Mouse (Mus musculus) forebrain, postnatal 0 days (tissue): ENCODE results near the gene Bend5. TPM values are rescaled to one million over a fixed set of nuclear protein-coding genes. Genes with fewer than 3 reads are reported as not detected.
A peak's percentile ranks its signal among the peaks of the same experiment; 100 is the strongest.

ENCODE experiments used
- ATAC-seq: fragments of 200-750 bp; cut with Nextera tagmentation; 2 replicates; pipeline ENCODE4 v1.8.0; 2017; ENCODE audit warnings: mild to moderate bottlenecking, moderate library complexity
- DNase-seq: peaks from one replicate; pipeline ENCODE4 v3.0.0-alpha.2; 2015
- H3K27ac ChIP-seq: fragments of 300-500 bp; sonication (generic); 2 replicates; pipeline ENCODE4 v1.5.1; 2014; ENCODE audit warnings: low read depth, mild to moderate bottlenecking, antibody characterized with exemption, low read length, moderate library complexity, mixed read lengths
- H3K27me3 ChIP-seq: fragments of 300-500 bp; sonication (generic); 2 replicates; pipeline ENCODE4 v1.6.1; 2014; ENCODE audit warnings: mild to moderate bottlenecking, low read length, mixed read lengths; ENCODE audit not compliant: insufficient read depth
- H3K36me3 ChIP-seq: fragments of 300-500 bp; sonication (generic); 2 replicates; pipeline ENCODE4 v1.6.1; 2014; ENCODE audit warnings: mild to moderate bottlenecking, moderate library complexity; ENCODE audit not compliant: insufficient read depth
- H3K4me1 ChIP-seq: fragments of 300-500 bp; sonication (generic); 2 replicates; pipeline ENCODE4 v1.6.1; 2014; ENCODE audit warnings: antibody characterized with exemption; ENCODE audit not compliant: insufficient read depth
- H3K4me2 ChIP-seq: fragments of 300-500 bp; sonication (generic); 2 replicates; pipeline ENCODE4 v1.6.1; 2014; ENCODE audit warnings: low read depth, mild to moderate bottlenecking, moderate library complexity
- H3K4me3 ChIP-seq: fragments of 300-500 bp; sonication (generic); 2 replicates; pipeline ENCODE4 v1.5.1; 2014; ENCODE audit warnings: low read depth, low read length, mixed read lengths
- H3K9ac ChIP-seq: fragments of 300-500 bp; sonication (generic); 2 replicates; pipeline ENCODE4 v1.6.1; 2014; ENCODE audit warnings: mild to moderate bottlenecking
- H3K9me3 ChIP-seq: fragments of 300-500 bp; sonication (generic); 2 replicates; pipeline ENCODE4 v1.6.1; 2016; ENCODE audit warnings: low read length
- CTCF ChIP-seq: sonication (generic); IDR thresholded peaks from 2 replicates; pipeline ENCODE4 v1.5.1; 2016; ENCODE audit warnings: antibody characterized with exemption, control low read depth, low read depth
- WGBS: fragments of 180-500 bp; shearing (Covaris S2); extraction: QIAGEN DNeasy Blood & Tissue Kit; methylation state at CpG from one replicate; pipeline ENCODE4 v1.1.7; 2014; 5-methylcytosine and 5-hydroxymethylcytosine counted together
- polyA plus RNA-seq: library from polyadenylated mRNA; unstranded; fragments of >200 nt; fragmentation: Nextera tagmentation; extraction: Ambion mirVana; gene quantifications from 2 replicates; pipeline ENCODE4 v1.2.1, GENCODE M21; 2015
- total RNA-seq: library from RNA; depleted of rRNA; stranded (reverse); fragments of >200 nt; gene quantifications from 2 replicates; pipeline ENCODE4 v1.2.3, GENCODE M21; 2014

Bend5 gene
- total and polyA plus RNA-seq, 2 experiments from 2014 or later: 51.1 to 65.2 TPM

- Histone ChIP-seq H3K4me3 (no peak overlapping the region), H3K4me2 (no peak overlapping the region), H3K27me3 (no peaks in the 10 kb centered on the region; the same call in 1 of the 2 replicates), H3K27ac (no peak overlapping the region), H3K4me1 (no peaks in the 10 kb centered on the region), H3K36me3 (no peaks in the 10 kb centered on the region), H3K9me3 (no peaks in the 10 kb centered on the region), H3K9ac (no peak overlapping the region)
- DNase-seq: no peak
- 23% methylated on average over 4 of the region's 4 CpGs for WGBS
- ATAC-seq: peak; percentile 60
- no peak for TF ChIP-seq CTCF
These were observed 62.7 kb downstream of the Bend5 start for GRCm38 (mm10) chr4:111477507-111477906.

- H3K36me3 ChIP-seq: no peaks in the 10 kb centered on the region
- no peak overlapping the region for H3K27ac ChIP-seq
- H3K9me3 ChIP-seq: no peaks in the 10 kb centered on the region
- H3K9ac ChIP-seq: no peak overlapping the region
- H3K27me3 ChIP-seq: no peaks in the 10 kb centered on the region
- no peak overlapping the region for H3K4me2 ChIP-seq
- 92% methylated on average over 5 of the region's 5 CpGs for WGBS
- H3K4me3 ChIP-seq: no peak overlapping the region
- no peak for DNase-seq
- no peaks in the 10 kb centered on the region for H3K4me1 ChIP-seq
- no peak for ATAC-seq
- TF ChIP-seq CTCF: no peak
These were observed 68.7 kb downstream of the Bend5 start for GRCm38 (mm10) chr4:111483499-111483898.

GRCm38 (mm10) chr4:111485189-111485588, 70.4 kb downstream of the Bend5 start:
- H3K4me2 ChIP-seq: no peak overlapping the region
- no peak for TF ChIP-seq CTCF
- peak; percentile 29; the same call in 1 of the 2 replicates for ATAC-seq
- H3K27me3 ChIP-seq: no peaks in the 10 kb centered on the region
- H3K9ac ChIP-seq: no peak overlapping the region
- H3K4me3 ChIP-seq: no peak overlapping the region
- WGBS: 67% methylated on average over 5 of the region's 5 CpGs
- no peaks in the 10 kb centered on the region for H3K9me3 ChIP-seq
- H3K4me1 ChIP-seq: no peaks in the 10 kb centered on the region
- no peak overlapping the region for H3K27ac ChIP-seq
- H3K36me3 ChIP-seq: no peaks in the 10 kb centered on the region
- no peak for DNase-seq

- Histone ChIP-seq H3K27ac (no peak overlapping the region), H3K4me2 (no peak overlapping the region), H3K4me3 (no peak overlapping the region), H3K9ac (no peak overlapping the region), H3K9me3 (no peaks in the 10 kb centered on the region), H3K4me1 (no peaks in the 10 kb centered on the region), H3K27me3 (no peaks in the 10 kb centered on the region), H3K36me3 (no peaks in the 10 kb centered on the region)
- DNase-seq (no peak), ATAC-seq (no peak)
- 72% methylated on average over 5 of the region's 5 CpGs for WGBS
- no peak for TF ChIP-seq CTCF
These were observed 71.4 kb downstream of the Bend5 start for GRCm38 (mm10) chr4:111486187-111486586.

- no peak for TF ChIP-seq CTCF
- 100% methylated on average over 4 of the region's 4 CpGs for WGBS
- no peak overlapping the region for H3K9ac ChIP-seq
- no peak overlapping the region for H3K27ac ChIP-seq
- H3K9me3 ChIP-seq: no peaks in the 10 kb centered on the region
- no peak overlapping the region for H3K4me2 ChIP-seq
- no peaks in the 10 kb centered on the region for H3K36me3 ChIP-seq
- DNase-seq (no peak), ATAC-seq (no peak)
- no peaks in the 10 kb centered on the region for H3K4me1 ChIP-seq
- H3K27me3 ChIP-seq: no peaks in the 10 kb centered on the region
- H3K4me3 ChIP-seq: no peak overlapping the region
These were observed 72.5 kb downstream of the Bend5 start for GRCm38 (mm10) chr4:111487233-111487843.

- H3K4me3 ChIP-seq: no peak overlapping the region
- no peaks in the 10 kb centered on the region for H3K27me3 ChIP-seq
- no peak overlapping the region for H3K27ac ChIP-seq
- TF ChIP-seq CTCF: peak; percentile 35; the same call in 1 of the 2 replicates
- ATAC-seq (no peak), DNase-seq (no peak)
- no peaks in the 10 kb centered on the region for H3K36me3 ChIP-seq
- no peaks in the 10 kb centered on the region for H3K9me3 ChIP-seq
- 65% methylated on average over 5 of the region's 5 CpGs for whole genome bisulfite sequencing
- no peaks in the 10 kb centered on the region for H3K4me1 ChIP-seq
- H3K9ac ChIP-seq: no peak overlapping the region
- H3K4me2 ChIP-seq: no peak overlapping the region
These were observed 79.1 kb downstream of the Bend5 start for GRCm38 (mm10) chr4:111493750-111494404.

- TF ChIP-seq CTCF: peak; percentile 77
- H3K9ac ChIP-seq: no peak overlapping the region
- no peaks in the 10 kb centered on the region for H3K9me3 ChIP-seq
- DNase-seq (peak; percentile 59), ATAC-seq (peak; percentile 40)
- H3K4me2 ChIP-seq: no peak overlapping the region
- no peaks in the 10 kb centered on the region for H3K36me3 ChIP-seq
- no peak overlapping the region for H3K4me3 ChIP-seq
- no peaks in the 10 kb centered on the region for H3K27me3 ChIP-seq
- 4% methylated on average over 2 of the region's 2 CpGs for WGBS
- H3K27ac ChIP-seq: no peak overlapping the region
- H3K4me1 ChIP-seq: no peaks in the 10 kb centered on the region
These were observed 81.1 kb downstream of the Bend5 start for GRCm38 (mm10) chr4:111495949-111496348.
